Mouse (Mus musculus) ovary, postnatal 10 days (tissue): Measurements from ENCODE around the gene Slc7a1.

Experiments used
- DNase-seq: peaks from one replicate; pipeline ENCODE4 v3.0.0; 2022; ENCODE audit warnings: low spot score

Gene Slc7a1

DNA sequence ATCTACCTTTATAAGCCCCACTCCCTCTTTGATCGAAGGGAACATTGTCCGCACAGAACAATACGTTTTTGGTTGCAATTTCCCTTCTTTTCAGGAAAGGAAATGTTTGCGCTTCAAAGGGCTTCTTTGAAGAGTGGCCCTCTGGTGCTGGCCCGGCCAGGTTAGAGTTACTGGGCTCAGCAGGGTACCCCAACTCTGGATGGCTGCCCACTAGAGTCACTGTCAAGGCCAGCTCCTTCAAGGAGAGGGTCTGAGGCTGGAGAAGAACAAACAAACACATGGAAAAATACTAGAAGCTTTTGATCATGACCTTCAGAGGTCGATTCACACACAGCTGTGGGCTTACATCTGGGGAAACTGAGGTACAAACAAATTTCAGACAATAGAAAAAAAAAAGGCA, 6.9 kb downstream of the Slc7a1 start:
- DNase-seq: no peak

DNA sequence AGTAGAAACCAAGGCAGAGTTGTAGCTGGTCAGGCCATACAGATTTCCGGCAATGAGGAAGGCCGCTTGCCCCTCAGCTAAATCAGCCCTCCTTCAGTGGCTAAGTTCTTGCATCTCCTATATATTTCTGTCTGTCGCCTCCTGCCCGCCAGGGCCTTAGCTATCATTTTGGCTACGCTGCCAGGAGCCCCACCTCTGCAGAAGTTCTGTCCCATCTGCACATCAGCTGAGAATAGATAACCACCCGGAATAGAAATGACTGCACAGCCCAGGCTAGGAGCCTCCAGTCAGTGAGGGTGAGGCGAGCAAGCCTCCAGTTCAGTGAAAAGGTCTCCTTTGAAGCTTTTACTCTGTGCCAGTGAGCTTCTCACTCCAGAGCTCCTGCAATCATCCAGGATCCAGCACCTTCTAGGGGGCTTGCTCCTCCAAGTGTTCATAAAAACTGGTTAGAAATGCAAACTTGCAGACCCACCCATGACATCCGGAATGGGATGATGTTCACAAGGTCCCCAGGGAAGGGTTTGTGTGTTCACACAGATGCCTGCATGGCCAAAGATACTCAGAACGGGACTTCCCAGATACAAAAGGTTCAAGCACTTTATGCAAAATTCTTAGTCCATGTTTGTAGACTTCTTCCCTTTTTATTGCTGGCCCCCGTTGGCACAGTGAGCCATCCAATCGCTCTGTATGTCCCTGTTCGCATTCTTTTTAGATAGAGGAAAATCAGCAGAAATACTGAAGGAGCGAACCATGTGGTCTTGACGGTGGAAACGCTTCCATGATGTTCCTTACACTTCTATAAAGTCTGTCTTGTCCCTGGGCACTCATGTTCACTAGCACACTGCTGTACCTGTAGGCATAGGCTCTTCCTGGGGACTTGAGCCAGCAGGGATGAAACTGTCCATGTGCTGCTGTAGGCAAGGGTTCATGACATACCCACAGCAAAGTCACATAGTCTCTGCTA, 10.4 kb downstream of the Slc7a1 start:
- DNase-seq: no peak

DNA sequence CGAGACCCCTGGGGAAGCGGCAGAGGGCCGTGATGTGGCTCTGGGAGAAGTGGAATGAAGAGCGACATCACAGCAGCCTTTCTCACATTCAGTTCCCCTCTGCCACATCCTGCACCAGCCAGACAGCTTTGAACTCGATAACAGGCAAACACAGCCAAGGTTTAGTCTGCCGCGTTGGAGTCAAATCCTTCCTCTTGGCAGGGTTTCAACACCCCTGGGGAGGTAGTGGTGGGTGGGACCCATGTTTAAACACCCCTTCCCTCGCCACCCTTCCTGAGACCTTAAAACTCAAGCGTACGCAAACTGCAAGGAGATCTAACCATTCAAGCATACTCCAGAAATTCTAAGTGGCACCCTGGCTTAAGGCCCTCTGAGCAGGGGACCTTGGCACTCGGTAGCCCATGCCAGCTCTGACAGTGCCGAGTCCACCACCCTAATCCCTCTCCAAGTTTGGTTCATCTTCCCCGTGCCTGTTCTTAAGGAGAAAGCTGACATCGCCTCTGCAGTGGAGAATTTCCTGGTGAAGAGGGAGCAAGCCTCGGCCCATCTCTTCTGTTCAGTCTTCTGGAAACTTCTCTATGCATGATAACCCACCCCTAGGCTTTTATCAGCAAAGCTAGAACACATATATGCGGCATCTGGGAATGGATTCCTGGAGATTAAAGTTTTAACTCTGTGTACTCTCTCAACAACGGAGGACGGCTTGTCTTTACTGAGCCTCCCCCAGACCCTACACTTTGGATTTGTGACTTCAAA, 11.3 kb downstream of the Slc7a1 start:
- DNase-seq: no peak

DNA sequence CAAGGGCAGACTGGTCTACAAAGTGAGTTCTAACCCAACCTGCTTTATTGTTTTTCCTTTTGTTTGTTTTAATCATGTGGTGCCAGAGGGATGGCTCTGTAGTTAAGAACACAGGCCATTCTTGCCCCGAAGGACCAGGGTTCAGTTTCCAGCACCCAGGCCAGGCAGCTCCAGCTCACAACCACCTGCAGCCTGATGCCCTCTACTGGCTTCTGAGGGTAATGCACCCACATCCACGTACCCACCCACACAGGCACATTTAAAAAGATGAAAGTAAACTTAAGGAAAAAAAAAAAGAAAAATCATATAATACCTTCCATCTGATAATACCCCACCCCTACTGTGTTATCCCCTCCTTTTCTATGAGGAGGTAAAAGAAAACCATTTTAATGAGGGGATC, 11.9 kb downstream of the Slc7a1 start:
- DNase-seq: no peak

DNA sequence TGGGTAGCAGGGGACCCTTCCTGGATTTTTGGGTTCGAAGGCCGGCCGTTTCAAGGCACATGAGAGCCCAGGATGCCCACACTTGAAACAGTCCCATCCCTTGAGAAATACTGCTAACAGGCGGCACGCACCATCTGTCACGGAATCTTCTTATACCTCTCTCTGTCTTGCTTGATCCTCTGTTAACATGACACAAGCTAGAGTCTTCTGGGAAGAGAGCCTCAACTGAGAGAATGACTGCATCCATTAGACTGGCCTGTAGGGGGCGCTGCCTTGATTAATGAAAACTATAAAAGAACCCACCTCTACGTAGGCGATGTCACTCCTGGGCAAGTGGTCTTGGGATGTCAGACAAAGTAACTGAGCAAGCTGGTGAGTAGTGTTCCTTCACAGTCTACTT, 13.2 kb downstream of the Slc7a1 start:
- DNase-seq: no peak

DNA sequence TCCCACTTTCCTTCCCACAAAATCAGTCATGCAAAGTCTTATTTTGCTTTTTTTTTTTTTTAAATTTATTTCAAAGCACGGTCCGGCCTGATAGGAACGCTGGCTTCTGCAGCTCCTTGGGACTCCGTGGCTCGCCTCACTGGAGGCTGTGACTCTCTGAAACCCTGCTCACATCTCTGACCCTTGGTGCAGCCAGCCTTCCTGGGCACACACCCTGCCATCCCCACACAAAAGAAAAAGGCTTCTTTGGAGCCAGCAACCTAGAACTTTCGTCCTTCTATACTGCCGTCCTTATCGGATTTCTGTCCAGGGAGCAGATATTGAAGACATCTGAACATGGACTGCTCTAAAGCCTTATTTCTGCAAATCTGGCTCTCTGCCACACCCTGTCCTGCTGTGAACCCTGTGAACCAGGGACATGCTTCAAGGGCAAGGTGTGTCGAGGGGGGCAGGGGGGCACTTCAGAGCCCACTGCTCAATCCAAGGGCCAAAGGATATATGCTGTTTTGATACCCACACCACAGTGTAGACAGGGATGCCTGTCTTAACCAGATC, 15.1 kb downstream of the Slc7a1 start:
- no peak for DNase-seq

DNA sequence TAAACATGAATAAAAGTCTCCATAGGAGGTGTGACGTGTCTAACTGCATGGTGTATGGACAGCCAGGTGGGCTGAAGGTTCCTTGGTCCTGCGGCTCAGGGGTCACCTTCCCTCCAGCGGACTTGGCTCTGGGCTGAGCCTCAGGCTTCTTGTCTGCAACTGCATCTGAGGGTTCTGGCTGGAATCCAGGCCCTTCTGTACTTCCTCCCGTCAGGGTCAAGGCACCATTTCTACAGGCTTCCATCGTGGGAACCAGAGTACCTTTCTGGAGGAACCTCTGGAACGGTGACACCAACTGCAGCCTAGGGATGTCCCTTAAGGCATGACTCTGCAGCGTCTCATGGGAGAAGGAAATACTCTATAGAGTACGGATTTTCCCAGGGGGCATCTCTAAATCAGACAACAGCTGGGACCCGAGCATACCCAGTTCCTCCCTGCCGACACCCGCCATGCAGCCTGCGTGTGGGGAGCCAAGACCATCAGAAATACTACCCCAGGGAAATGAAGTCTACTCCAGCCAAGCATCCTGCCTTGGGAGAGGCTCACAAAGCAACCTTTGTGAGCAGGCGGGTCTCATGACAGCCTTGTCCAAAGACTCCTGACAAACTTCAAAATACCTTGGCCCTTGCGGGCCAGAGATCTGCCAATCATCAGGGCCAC, 15.7 kb downstream of the Slc7a1 start:
- no peak for DNase-seq

DNA sequence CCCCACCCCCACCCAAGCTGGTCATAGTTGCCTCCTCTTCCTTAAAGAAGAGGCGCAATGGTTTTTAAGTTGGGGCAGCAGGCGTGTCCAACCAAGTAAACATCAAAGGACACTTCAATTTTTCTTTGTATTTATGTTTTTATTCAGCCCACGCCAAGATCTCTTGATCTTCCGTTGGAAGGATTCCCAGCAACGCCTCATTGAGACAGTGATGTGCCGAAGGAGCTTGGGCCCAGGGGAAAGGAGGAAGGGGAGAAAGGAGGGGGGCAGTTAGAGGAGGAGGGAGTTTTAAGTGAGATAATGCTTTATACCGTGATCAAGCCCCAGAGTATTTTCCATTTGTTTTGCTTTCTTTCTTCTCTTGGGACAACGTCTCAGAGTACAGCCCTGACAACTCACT, 18.6 kb downstream of the Slc7a1 start:
- DNase-seq: no peak

DNA sequence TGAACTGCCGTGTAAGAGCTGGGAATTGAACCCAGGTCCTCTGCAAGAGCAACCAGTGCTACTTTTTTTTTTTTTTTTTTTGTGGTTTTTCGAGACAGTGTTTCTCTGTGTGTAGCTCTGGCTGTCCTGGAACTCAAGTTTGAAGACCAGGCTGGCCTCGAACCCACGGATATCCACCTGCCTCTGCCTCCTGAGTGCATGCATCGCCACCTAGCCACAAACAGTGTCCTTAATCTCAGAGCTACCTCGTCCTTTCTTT, 19.5 kb downstream of the Slc7a1 start:
- no peak for DNase-seq

DNA sequence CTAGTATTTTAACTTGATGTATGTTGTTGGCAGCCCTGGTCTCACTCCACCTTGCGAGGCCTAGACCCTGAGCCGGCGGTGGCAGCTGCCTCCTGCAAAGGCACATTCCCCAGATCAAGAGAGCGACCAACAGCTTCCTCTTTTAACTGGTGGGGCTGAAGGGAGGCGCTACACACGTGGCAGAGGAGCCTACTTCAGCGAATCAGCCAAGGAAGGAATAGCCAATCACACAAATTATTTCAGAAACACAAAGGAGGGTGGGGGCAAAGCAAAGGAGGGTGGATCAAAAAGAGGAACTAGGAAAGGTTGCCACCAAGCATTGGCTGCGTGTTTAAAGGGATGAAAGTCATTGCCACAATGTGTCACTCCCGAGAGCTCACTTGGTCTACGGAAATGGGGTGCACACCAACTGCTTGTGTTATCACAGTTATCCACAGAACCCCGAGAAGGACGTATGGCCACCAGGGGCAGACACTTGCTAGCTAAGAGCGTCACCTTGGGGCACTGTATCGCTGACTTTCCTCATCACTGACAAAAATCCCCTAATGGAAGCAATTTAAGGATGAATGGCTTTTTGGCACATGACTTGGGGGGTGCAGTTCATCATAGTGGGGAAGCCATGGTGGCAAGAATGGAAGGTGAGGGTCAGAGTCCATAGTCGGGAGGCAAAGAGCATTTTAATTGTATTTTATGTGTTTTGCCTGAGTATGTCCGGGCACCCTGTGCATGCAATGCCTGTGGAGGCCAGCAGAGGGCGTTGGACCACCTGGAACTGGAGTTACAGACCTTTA, 20.1 kb downstream of the Slc7a1 start:
- DNase-seq: no peak

DNA sequence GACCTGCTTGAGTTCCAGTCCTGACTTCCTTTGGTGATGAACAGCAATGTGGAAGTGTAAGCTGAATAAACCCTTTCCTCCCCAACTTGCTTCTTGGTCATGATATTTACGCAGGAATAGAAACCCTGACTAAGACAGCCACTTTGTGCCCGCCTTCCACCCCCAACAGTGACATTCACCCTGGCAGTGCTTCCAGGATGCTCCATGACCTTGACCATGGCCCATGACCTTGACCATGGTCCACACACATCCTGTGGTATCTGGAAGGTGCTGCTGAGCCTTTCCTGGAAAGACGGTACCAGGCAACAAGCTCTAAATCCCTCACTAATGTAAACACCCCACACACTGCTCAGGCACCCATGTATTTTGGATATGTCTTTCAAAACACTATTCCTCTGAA, 21.0 kb downstream of the Slc7a1 start:
- DNase-seq: no peak

DNA sequence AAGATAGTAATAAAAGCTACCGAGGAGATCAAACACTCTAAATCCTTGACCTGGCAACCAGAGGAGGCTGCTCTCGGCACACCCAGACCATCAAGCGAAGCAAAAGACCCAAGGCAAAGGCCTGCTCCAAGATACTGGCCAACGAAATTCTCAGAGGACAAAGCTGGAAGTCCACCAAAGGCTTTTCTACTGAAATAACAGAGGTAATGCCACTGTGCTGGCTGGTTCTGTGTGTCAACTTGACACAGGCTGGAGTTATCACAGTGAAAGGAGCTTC, 21.5 kb downstream of the Slc7a1 start:
- no peak for DNase-seq

DNA sequence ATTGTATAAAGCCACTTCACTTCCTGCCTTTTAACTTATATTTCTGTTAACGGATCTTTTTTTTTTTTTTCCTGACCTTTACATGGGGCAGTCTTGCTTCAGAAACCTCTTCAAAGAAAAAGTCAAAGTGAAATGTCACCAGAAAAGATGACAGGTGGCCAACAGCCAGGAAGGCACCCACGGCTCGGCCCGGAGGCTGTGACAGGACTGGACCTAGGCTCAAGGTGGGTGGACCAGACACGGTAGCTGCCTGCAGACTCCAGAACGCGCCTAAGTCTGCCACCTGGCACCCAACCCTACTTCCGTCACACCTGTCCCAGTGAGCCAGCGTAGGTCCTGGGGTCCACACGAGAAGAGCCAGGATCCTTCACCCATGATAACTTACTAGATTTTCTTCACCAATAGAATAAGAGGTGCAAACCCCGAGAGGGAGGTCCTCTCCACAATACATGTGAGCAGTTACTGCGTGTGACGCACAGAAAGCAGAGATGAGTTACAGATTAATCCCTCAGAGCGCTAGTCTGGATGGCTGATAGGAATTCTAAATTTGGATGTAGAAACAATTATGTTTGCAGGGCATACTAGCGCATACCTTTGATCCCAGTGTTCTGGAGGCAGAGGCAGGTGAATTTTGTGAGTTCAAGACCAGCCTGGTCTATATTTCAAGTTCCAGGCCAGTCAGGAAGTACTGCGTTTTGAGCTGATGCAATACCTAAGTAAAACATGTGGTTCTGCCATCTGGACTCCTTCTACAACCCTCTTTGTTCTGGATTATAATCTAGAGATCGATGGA, 22.1 kb downstream of the Slc7a1 start:
- DNase-seq: no peak

DNA sequence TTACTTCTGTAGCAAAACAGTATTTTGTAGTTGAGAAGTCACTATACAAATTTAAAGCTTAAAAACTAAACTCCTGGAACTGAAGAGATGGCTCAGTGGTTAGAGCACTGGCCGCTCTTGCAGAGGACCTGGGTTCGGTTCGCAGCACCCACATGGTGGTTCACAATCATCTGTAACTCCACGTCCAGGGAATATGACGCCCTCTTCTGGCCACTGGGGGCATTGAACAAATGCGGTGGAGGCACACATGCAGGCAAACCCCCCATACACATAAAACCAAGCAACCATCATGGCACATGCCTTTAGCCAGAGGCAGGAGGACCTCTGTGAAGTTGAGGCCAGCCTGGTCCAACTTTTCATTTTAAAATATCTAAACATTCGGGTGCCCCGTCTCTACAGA, 23.3 kb downstream of the Slc7a1 start:
- no peak for DNase-seq

DNA sequence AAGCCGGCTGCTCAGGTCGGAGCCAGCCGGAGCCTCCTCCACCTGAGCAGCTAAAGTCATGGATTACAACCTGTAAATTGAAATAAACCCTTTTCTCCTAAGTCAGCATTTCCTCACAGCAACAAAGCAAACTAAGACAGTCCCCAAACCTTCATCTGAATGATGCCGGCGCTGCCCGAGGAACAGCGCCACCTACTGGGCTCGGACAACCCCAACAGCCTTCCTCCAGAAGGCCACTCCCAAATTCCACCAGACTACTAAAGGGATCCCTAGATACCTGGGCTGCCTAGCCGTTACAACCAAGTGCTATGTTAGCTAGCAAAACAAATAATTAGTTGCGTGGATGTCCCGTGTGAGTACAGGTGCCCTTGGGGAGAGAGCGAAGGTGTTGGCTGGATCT, 24.2 kb downstream of the Slc7a1 start:
- DNase-seq: no peak

DNA sequence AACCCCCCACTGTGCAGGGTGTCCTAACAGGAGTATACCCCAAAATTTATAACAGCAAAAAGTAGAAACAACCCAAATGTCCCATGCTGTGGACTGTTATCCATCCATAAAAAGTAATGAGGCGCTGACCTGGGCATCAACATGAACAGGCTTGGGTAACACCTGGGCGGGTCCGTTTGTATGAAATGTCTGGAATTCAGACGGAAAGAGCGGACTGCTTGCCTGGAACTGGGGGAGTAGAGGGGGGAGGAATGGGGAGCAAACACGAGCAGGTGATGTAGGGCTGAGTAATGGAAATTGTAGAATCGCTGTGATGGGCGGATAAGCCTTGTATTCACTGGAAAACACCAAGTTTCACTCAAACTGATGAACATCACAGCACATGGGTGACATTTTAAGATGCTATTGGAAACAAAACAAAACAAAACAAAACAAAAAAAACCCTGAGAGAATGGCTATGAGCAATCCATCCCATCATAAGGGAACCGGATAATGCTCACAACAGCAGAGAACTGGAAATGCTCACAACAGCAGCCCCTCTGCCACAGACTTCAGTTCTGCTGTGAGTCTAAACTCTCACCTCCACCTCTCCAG, 26.5 kb downstream of the Slc7a1 start:
- DNase-seq: no peak

DNA sequence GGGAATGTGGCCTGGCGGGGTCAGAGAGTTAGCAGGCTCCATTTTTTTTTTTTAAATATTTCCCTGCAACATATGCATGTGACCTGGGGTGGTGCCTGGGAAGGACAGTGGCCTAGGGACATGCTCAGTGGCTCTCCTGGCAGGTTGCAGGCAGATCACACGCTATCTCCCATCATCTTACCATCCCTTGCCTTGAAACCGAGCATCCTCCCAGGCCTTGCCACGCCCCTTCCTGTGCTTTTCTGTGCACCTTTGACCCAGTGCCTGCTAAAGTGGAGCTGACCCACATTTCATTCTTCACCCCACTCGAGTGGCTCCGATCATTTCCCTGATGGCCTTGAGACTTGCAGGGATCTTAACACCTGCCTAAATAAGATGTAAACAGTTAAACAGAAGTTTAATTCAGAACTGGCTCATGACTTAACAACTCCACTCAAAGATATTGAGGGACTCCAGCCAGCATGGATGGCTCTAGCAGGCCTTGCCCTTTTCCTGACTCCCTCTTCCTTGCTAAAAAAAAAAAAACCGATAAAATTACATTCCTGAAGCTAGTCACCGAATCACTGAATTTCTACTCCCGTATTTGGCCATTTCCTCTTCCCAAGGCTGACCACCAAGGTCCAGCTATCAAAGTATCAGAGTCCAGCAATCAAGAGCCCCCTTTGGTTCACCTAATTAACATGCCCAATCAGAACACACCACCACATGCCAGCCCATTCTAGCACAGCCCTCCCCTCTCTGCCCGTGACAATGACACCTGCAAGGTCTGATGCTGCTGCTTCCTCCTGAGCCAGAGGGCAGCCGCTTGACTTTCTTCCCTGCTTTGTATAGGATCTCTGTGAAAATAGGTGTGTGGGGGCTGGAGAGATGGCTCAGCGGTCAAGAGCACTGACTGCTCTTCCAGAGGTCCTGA, 27.4 kb downstream of the Slc7a1 start:
- no peak for DNase-seq

DNA sequence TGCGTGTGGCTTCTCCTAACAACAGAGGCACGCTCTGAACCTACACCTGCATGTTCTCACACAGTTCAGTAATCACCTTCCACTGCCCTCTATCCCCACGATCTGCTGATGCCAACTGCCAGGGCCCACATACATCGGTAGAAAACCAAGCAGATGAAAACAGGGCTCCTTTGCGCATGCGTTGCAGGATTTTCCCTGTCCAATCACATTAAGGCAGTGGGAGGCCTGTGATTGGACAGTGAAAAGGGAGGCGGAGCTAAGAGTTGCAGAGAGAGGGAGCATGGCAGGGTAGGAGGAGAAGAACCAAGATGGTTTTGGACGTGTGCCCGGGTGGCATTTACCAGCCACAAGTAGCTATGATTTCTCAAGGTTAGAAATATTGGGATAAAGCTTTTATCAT, 28.3 kb downstream of the Slc7a1 start:
- no peak for DNase-seq

DNA sequence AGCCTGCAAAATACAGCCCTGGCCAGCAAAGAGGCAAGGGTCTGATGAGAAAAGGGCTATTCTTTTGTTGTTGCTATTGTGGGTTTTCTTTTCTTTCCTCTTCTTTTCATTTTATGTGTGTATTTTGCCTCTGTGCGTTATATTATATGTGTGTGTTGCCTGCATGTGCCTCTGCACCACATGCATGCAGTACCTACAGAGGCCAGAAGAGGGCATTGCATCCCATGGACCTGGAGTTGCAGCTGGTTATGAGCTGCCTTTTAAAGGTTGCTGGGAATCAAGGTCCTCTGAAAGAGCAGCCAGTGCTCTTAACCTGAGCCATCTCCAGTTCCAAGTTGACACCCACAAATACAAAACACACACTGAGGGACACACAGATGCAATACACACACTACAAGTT, 29.1 kb downstream of the Slc7a1 start:
- no peak for DNase-seq

DNA sequence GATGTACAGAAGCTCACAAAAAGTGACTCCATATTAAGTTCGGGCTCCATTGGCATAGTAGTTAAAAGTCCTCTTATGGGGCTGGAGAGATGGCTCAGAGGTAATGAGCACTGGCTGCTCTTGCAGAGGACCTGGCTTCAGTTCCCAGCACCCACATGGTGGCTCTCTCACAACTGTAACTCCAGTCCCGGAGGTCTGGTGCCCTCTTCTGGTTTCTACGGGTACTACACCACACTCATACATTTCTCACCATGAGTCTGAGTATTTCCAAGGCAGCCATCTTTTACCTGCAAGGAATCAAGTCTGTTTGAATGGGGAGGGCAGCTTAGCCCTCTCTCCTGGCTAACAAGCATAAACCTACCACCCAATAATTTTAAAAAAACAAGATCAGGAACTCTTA, 30.5 kb downstream of the Slc7a1 start:
- DNase-seq: no peak
